Mouse (Mus musculus): ENCODE data around the gene Mrpl1. TPM values are rescaled to one million over a fixed set of nuclear protein-coding genes. Genes with fewer than 3 reads are reported as not detected.

Gene Mrpl1
- polyA plus RNA-seq, 1 experiment from 2014 or later, result 22.0 TPM

- H3K27ac ChIP-seq, result no peak overlapping the region
- no peak overlapping the region for H3K4me2 ChIP-seq
- H3K4me1 ChIP-seq (replicated peaks), result no peaks in the 10 kb centered on the region
- no peaks in the 10 kb centered on the region for H3K27me3 ChIP-seq
- H3K4me3 ChIP-seq, result no peak overlapping the region
- no peaks in the 10 kb centered on the region for H3K9me3 ChIP-seq (replicated peaks)
- ATAC-seq (replicated peaks; ENCODE audit: insufficient number of reproducible peaks, insufficient read depth, low FRiP score, low read depth), result no peak
- H3K36me3 ChIP-seq, result peaks cover 9% of the 10 kb centered on the region
- no peak overlapping the region for H3K9ac ChIP-seq
- 69% methylated on average over 1 of the region's 1 CpGs for WGBS
Observed at GRCm38 (mm10) chr5:96244511-96244910, 35.2 kb downstream of the Mrpl1 start.

DNA sequence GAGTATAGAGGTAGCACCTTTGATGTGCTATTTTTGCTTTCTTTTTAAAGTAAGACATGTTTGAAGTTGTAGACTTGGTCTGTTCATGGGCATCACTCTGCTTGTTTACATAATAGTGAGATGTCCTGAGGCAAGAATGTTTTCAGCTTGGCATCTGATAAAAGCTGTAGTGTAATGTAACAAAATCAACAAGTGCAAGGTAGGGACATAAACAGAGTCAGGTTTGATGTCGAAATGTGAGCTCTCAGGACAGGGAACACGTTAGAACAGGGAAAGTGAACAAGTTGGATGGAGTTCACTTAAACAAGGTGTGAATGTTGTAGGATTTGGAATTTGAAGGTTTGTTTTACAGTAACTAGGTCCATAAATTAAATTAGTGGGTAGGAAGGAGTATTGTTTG lies 44.7 kb downstream of the Mrpl1 start:
- 0 out of 2 replicates have a peak, but pooled peaks cover 2% of the 10 kb centered on the region for H3K4me1 ChIP-seq (replicated peaks)
- no peak overlapping the region for H3K27ac ChIP-seq
- no peaks in the 10 kb centered on the region for H3K36me3 ChIP-seq
- no peaks in the 10 kb centered on the region for H3K27me3 ChIP-seq
- no peak overlapping the region for H3K4me2 ChIP-seq
- no peaks in the 10 kb centered on the region for H3K9me3 ChIP-seq (replicated peaks)
- no peak overlapping the region for H3K4me3 ChIP-seq
- no peak overlapping the region for H3K9ac ChIP-seq
- WGBS, result 60% methylated on average over 2 of the region's 2 CpGs
- no peak for ATAC-seq (replicated peaks; ENCODE audit: insufficient number of reproducible peaks, insufficient read depth, low FRiP score, low read depth)

GRCm38 (mm10) chr5:96255166-96255565 lies 45.9 kb downstream of the Mrpl1 start:
- Histone ChIP-seq H3K36me3 (no peaks in the 10 kb centered on the region), H3K9me3 (replicated peaks) (no peaks in the 10 kb centered on the region), H3K27ac (no peak overlapping the region), H3K9ac (no peak overlapping the region), H3K4me1 (replicated peaks) (0 out of 2 replicates have a peak, but pooled peaks cover 2% of the 10 kb centered on the region), H3K27me3 (no peaks in the 10 kb centered on the region), H3K4me2 (no peak overlapping the region), H3K4me3 (no peak overlapping the region)
- WGBS, result 85% methylated on average over 3 of the region's 3 CpGs
- no peak for ATAC-seq (replicated peaks; ENCODE audit: insufficient number of reproducible peaks, insufficient read depth, low FRiP score, low read depth)

DNA sequence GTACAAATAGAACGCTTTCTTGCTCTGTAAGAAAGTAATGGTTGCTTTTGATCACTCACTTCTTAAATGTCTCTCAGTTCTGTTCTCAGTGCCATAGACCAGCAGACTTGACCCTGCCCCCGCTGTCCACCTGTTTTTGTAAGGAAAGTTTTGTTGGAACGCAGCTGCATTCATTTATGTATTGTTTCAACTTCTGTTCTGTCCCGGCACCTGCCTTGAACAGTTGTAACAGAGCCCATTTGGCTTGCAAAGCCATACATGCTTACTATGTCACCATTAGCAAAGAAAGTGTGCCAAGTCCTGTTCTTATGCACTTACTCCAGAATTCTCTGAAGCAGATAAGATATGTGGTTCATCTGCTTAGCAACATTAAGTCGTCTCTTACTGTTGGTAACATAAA lies 48.9 kb downstream of the Mrpl1 start:
- no peak overlapping the region for H3K27ac ChIP-seq
- peaks cover 7% of the 10 kb centered on the region; the same call in 1 of the 2 replicates for H3K36me3 ChIP-seq
- H3K4me2 ChIP-seq, result no peak overlapping the region
- H3K4me3 ChIP-seq, result no peak overlapping the region
- no peak overlapping the region for H3K9ac ChIP-seq
- H3K4me1 ChIP-seq (replicated peaks), result 0 out of 2 replicates have a peak, but pooled peaks cover 2% of the 10 kb centered on the region
- no peaks in the 10 kb centered on the region for H3K27me3 ChIP-seq
- ATAC-seq (replicated peaks; ENCODE audit: insufficient number of reproducible peaks, insufficient read depth, low FRiP score, low read depth), result no peak
- H3K9me3 ChIP-seq (replicated peaks), result no peaks in the 10 kb centered on the region
- WGBS, result 83% methylated on average over 5 of the region's 5 CpGs

GRCm38 (mm10) chr5:96267017-96267702 lies 57.9 kb downstream of the Mrpl1 start:
- WGBS, result 63% methylated on average over 3 of the region's 3 CpGs
- Histone ChIP-seq H3K36me3 (peaks cover 15% of the 10 kb centered on the region; the same call in 1 of the 2 replicates), H3K27me3 (no peaks in the 10 kb centered on the region), H3K9me3 (replicated peaks) (no peaks in the 10 kb centered on the region), H3K4me2 (no peak overlapping the region), H3K4me1 (replicated peaks) (no peaks in the 10 kb centered on the region), H3K4me3 (no peak overlapping the region), H3K27ac (no peak overlapping the region), H3K9ac (no peak overlapping the region)
- no peak for ATAC-seq (replicated peaks; ENCODE audit: insufficient number of reproducible peaks, insufficient read depth, low FRiP score, low read depth)

- 79% methylated on average over 6 of the region's 6 CpGs for WGBS
- no peak overlapping the region for H3K9ac ChIP-seq
- no peak overlapping the region for H3K4me2 ChIP-seq
- H3K4me1 ChIP-seq (replicated peaks), result no peaks in the 10 kb centered on the region
- no peak overlapping the region for H3K4me3 ChIP-seq
- peaks cover under 1% of the 10 kb centered on the region; the same call in 1 of the 2 replicates for H3K36me3 ChIP-seq
- no peak for ATAC-seq (replicated peaks; ENCODE audit: insufficient number of reproducible peaks, insufficient read depth, low FRiP score, low read depth)
- no peaks in the 10 kb centered on the region for H3K27me3 ChIP-seq
- H3K9me3 ChIP-seq (replicated peaks), result no peaks in the 10 kb centered on the region
- no peak overlapping the region for H3K27ac ChIP-seq
Observed at GRCm38 (mm10) chr5:96271070-96271469, 61.8 kb downstream of the Mrpl1 start.

- no peaks in the 10 kb centered on the region for H3K27me3 ChIP-seq
- no peak overlapping the region for H3K4me2 ChIP-seq
- H3K4me1 ChIP-seq (replicated peaks), result no peaks in the 10 kb centered on the region
- no peak overlapping the region for H3K9ac ChIP-seq
- ATAC-seq (replicated peaks; ENCODE audit: insufficient number of reproducible peaks, insufficient read depth, low FRiP score, low read depth), result no peak
- 75% methylated on average over 8 of the region's 8 CpGs for WGBS
- H3K27ac ChIP-seq, result no peak overlapping the region
- H3K9me3 ChIP-seq (replicated peaks), result no peaks in the 10 kb centered on the region
- H3K36me3 ChIP-seq, result no peaks in the 10 kb centered on the region
- no peak overlapping the region for H3K4me3 ChIP-seq
Observed at GRCm38 (mm10) chr5:96305786-96306185, 96.5 kb downstream of the Mrpl1 start.

GRCm38 (mm10) chr5:96306271-96306670 lies 97.0 kb downstream of the Mrpl1 start:
- WGBS, result 85% methylated on average over 1 of the region's 1 CpGs
- H3K27me3 ChIP-seq, result no peaks in the 10 kb centered on the region
- H3K36me3 ChIP-seq, result no peaks in the 10 kb centered on the region
- H3K4me1 ChIP-seq (replicated peaks), result no peaks in the 10 kb centered on the region
- no peak for ATAC-seq (replicated peaks; ENCODE audit: insufficient number of reproducible peaks, insufficient read depth, low FRiP score, low read depth)
- H3K9ac ChIP-seq, result no peak overlapping the region
- no peak overlapping the region for H3K4me2 ChIP-seq
- H3K9me3 ChIP-seq (replicated peaks), result no peaks in the 10 kb centered on the region
- H3K27ac ChIP-seq, result no peak overlapping the region
- H3K4me3 ChIP-seq, result no peak overlapping the region

DNA sequence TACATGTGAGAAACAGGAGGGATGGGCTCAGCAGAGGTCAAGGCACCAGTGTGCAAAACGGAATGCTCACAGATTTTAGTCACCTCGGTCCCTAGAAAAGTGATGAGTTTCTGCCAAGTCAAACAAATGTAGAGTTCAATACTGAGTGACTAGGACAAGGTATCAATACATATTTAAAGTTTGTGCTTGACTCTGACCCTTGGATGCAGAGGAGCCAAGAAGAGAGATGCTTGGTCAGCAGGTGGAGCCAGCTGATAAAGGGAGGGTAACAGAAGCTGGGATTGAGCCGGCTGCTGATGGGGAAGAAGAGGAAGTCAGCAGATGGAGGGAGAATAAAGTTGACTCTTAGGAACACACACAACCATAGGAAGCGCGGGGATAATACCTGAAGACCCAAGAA lies 97.5 kb downstream of the Mrpl1 start:
- Histone ChIP-seq H3K4me2 (no peak overlapping the region), H3K9ac (no peak overlapping the region), H3K27ac (no peak overlapping the region), H3K36me3 (no peaks in the 10 kb centered on the region), H3K9me3 (replicated peaks) (no peaks in the 10 kb centered on the region), H3K27me3 (no peaks in the 10 kb centered on the region), H3K4me1 (replicated peaks) (no peaks in the 10 kb centered on the region), H3K4me3 (no peak overlapping the region)
- no peak for ATAC-seq (replicated peaks; ENCODE audit: insufficient number of reproducible peaks, insufficient read depth, low FRiP score, low read depth)
- 64% methylated on average over 5 of the region's 5 CpGs for whole genome bisulfite sequencing

DNA sequence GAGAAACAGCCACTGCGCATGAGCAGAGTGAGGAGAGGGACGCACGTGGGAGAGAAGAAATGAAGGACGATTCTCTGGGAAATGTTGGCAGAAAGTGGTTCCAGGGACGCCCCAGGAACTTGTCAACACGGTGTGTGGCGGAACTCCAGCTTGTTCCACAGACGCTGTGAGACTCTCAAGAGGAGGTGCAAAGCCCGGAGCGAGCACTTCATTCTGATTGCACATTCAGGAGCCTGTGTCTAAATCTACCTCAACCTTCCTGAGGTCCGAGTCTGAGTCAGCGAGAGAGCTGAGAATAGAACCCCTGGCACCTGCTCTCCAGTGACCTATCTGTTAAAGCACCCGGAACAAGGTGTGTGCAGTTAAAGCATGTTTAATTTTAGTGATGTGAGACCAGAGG lies 98.8 kb downstream of the Mrpl1 start:
- ATAC-seq (replicated peaks; ENCODE audit: insufficient number of reproducible peaks, insufficient read depth, low FRiP score, low read depth), result no peak

GRCm38 (mm10) chr5:96308645-96309044 lies 99.4 kb downstream of the Mrpl1 start:
- H3K4me3 ChIP-seq, result no peak overlapping the region
- H3K9ac ChIP-seq, result no peak overlapping the region
- H3K27me3 ChIP-seq, result no peaks in the 10 kb centered on the region
- H3K36me3 ChIP-seq, result no peaks in the 10 kb centered on the region
- 71% methylated on average over 5 of the region's 5 CpGs for WGBS
- no peaks in the 10 kb centered on the region for H3K9me3 ChIP-seq (replicated peaks)
- H3K4me2 ChIP-seq, result no peak overlapping the region
- H3K4me1 ChIP-seq (replicated peaks), result no peaks in the 10 kb centered on the region
- ATAC-seq (replicated peaks; ENCODE audit: insufficient number of reproducible peaks, insufficient read depth, low FRiP score, low read depth), result no peak
- no peak overlapping the region for H3K27ac ChIP-seq

More for the DNA sequence above, 98.8 kb downstream of the Mrpl1 start:
- 55% methylated on average over 13 of the region's 13 CpGs for WGBS
- no peak overlapping the region for H3K4me3 ChIP-seq
- no peak overlapping the region for H3K27ac ChIP-seq
- H3K9me3 ChIP-seq (replicated peaks), result no peaks in the 10 kb centered on the region
- no peaks in the 10 kb centered on the region for H3K36me3 ChIP-seq
- no peaks in the 10 kb centered on the region for H3K27me3 ChIP-seq
- H3K9ac ChIP-seq, result no peak overlapping the region
- no peak overlapping the region for H3K4me2 ChIP-seq
- no peaks in the 10 kb centered on the region for H3K4me1 ChIP-seq (replicated peaks)

GRCm38 (mm10) chr5:96309566-96309965 lies 100.3 kb downstream of the Mrpl1 start:
- Histone ChIP-seq H3K9me3 (replicated peaks) (no peaks in the 10 kb centered on the region), H3K27ac (no peak overlapping the region), H3K4me3 (no peak overlapping the region), H3K27me3 (no peaks in the 10 kb centered on the region), H3K9ac (no peak overlapping the region), H3K36me3 (no peaks in the 10 kb centered on the region), H3K4me2 (no peak overlapping the region), H3K4me1 (replicated peaks) (no peaks in the 10 kb centered on the region)
- WGBS, result 79% methylated on average over 5 of the region's 5 CpGs
- ATAC-seq (replicated peaks; ENCODE audit: insufficient number of reproducible peaks, insufficient read depth, low FRiP score, low read depth), result no peak
